ENCODE assay signal across 14 mouse cellular contexts in the genomic region with DNA sequence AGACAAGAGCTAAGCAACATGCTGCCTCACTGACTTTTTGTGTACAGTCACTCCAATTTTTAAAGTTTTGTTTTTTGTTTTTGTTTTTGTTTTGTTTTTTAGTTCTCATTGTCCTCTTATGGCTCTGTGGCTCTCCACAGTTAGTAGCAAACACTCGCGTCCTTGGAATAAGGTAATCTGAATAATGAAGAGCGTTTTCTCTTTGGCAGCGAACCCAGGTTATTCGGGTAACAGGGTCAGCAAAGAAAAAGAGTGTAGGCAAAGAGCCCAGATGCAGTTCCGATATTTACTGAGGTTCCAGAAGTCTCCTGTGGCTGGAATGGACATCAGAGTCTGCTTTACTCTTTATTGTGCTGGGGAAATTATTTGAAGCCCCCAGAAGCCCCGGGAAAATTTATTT.
A peak's percentile ranks its signal among the peaks of the same experiment; 100 is the strongest.
DNase-seq lines count a peak whose midpoint lies in the region.
"Had no signal": no experiment of that assay in that cellular context is flagged by ENCODE, and none has a peak within 500 bp of the region (broad histone marks: within the 10 kb centered on the region; RNA-seq: fewer than 3 reads in every experiment).

No protein-coding gene starts in this region.

- DNase-seq in adrenal gland, adult 8-10 months, result peak; percentile 18
- DNase-seq in adrenal gland, postnatal 4 days (ENCODE audit: low spot score in 2 of 2), result no peak
- DNase-seq in heart, adult 8-10 months (ENCODE audit: low spot score), result peak; percentile 31
- no peak for DNase-seq in heart, postnatal 4 days
- DNase-seq in lung, postnatal 36 days, result peak; percentile 2
- DNase-seq in lung, adult 18-20 months, result no peak
- no peak for DNase-seq in left cerebral cortex, adult 8-10 months (ENCODE audit: low spot score in 2 of 2)
- DNase-seq in testis, postnatal 14 days (ENCODE audit: low spot score), result no peak
- DNase-seq: cerebellum, adult 18-20 months; cerebellum, postnatal 25 days; embryo, embryonic 11 days; kidney, adult 2 months; kidney, postnatal 25 days; thymus, adult 2 months had no signal

Comparison
In these comparisons a context has a peak if more than half of its experiments do, and no peak if none do; other contexts are left out.
1. DNase-seq: peak in adrenal gland, adult 8-10 months (single experiment), heart, adult 8-10 months (single experiment) and lung, postnatal 36 days (single experiment); none in adrenal gland, postnatal 4 days (0 of 2), heart, postnatal 4 days (single experiment), lung, adult 18-20 months (0 of 2), left cerebral cortex, adult 8-10 months (0 of 2) and testis, postnatal 14 days (single experiment).